Mouse (Mus musculus) heart, postnatal 25 days (tissue): ENCODE data around the gene Sntb2. TPM values are rescaled to one million over a fixed set of nuclear protein-coding genes. Genes with fewer than 3 reads are reported as not detected.
"Not testable (repeated sequence)": the region's sequence is repeated elsewhere in the genome, so short reads cannot be mapped to it uniquely, and the experiment has no call there.

Source experiments
- DNase-seq: peaks from one replicate; pipeline ENCODE4 v3.0.0; 2022; ENCODE audit warnings: low spot score
- intact Hi-C: fragments of 180-260 bp; cut with DNase I; formaldehyde crosslinking; loops from one replicate; pipeline ENCODE4 v1.15.1; 2025
- total RNA-seq, 2 experiments: library from RNA; stranded (reverse); gene quantifications; 2 replicates each; pipeline ENCODE4 v1.2.3; 2021

The Sntb2 gene
- total RNA-seq, 2 experiments from 2014 or later: 12.9 to 13.0 TPM

- DNase-seq: no peak
- intact Hi-C loops: no loop called here
These were observed 26.8 kb downstream of the Sntb2 start for GRCm38 (mm10) chr8:106962322-106962721.

- DNase-seq: no peak
- intact Hi-C loops: no loop called here
These were observed 27.8 kb downstream of the Sntb2 start for GRCm38 (mm10) chr8:106963365-106963764.

GRCm38 (mm10) chr8:106964573-106964972 is 29.0 kb downstream of the Sntb2 start:
- intact Hi-C loops: no loop called here
- no peak for DNase-seq

GRCm38 (mm10) chr8:106969964-106970363 is 34.4 kb downstream of the Sntb2 start:
- intact Hi-C loops: loop anchor here (5.0 kb wide), 1 partner anchor 33 kb away; the partner anchor contains the start of gene Sntb2
- no peak for DNase-seq

GRCm38 (mm10) chr8:106971916-106972315 is 36.4 kb downstream of the Sntb2 start:
- DNase-seq: peak; percentile 12
- intact Hi-C loops: loop anchor here (5.0 kb wide), 1 partner anchor 35 kb away; the partner anchor contains the start of gene Sntb2

GRCm38 (mm10) chr8:106972538-106973264 is 37.2 kb downstream of the Sntb2 start:
- DNase-seq: no peak
- intact Hi-C loops: loop anchor here (5.0 kb wide), 1 partner anchor 35 kb away; the partner anchor contains the start of gene Sntb2

GRCm38 (mm10) chr8:106973526-106973925 is 38.0 kb downstream of the Sntb2 start:
- intact Hi-C loops: loop anchor here (5.0 kb wide), 1 partner anchor 36 kb away; the partner anchor contains the start of gene Sntb2
- not testable (repeated sequence) for DNase-seq

- DNase-seq: no peak
- intact Hi-C loops: loop anchor here (5.0 kb wide), 1 partner anchor 37 kb away; the partner anchor contains the start of gene Sntb2
These were observed 39.2 kb downstream of the Sntb2 start for GRCm38 (mm10) chr8:106974754-106975153.

GRCm38 (mm10) chr8:106975764-106976163 is 40.2 kb downstream of the Sntb2 start:
- intact Hi-C loops: no loop called here
- DNase-seq: no peak

GRCm38 (mm10) chr8:106976436-106976835 is 40.9 kb downstream of the Sntb2 start:
- no peak for DNase-seq
- intact Hi-C loops: no loop called here

- intact Hi-C loops: no loop called here
- DNase-seq: no peak
These were observed 43.3 kb downstream of the Sntb2 start for GRCm38 (mm10) chr8:106978755-106979251.

- no peak for DNase-seq
- intact Hi-C loops: no loop called here
These were observed 49.9 kb downstream of the Sntb2 start for GRCm38 (mm10) chr8:106985404-106985821.

- intact Hi-C loops: no loop called here
- no peak for DNase-seq
These were observed 50.4 kb downstream of the Sntb2 start for GRCm38 (mm10) chr8:106985951-106986350.

GRCm38 (mm10) chr8:106987557-106987956 is 52.0 kb downstream of the Sntb2 start:
- intact Hi-C loops: no loop called here

GRCm38 (mm10) chr8:106991393-106991792 is 55.8 kb downstream of the Sntb2 start:
- DNase-seq: no peak
- intact Hi-C loops: no loop called here

More at GRCm38 (mm10) chr8:106987557-106987956, 52.0 kb downstream of the Sntb2 start:
- DNase-seq: no peak

- intact Hi-C loops, DNase-seq: not testable (repeated sequence)
These were observed 60.8 kb downstream of the Sntb2 start for GRCm38 (mm10) chr8:106996339-106996738.

- DNase-seq: no peak
- intact Hi-C loops: no loop called here
These were observed 61.9 kb downstream of the Sntb2 start for GRCm38 (mm10) chr8:106997416-106997815.

GRCm38 (mm10) chr8:106999068-106999467 is 63.5 kb downstream of the Sntb2 start:
- intact Hi-C loops: no loop called here
- DNase-seq: peak; percentile 50

- DNase-seq: peak; percentile 63
- intact Hi-C loops: loop anchor here (1.0 to 5.0 kb wide), 3 partner anchors 75 to 318 kb away; no protein-coding TSS in a partner anchor
These were observed 67.0 kb downstream of the Sntb2 start for GRCm38 (mm10) chr8:107002532-107002931.

GRCm38 (mm10) chr8:107007795-107008194 is 72.2 kb downstream of the Sntb2 start:
- intact Hi-C loops: no loop called here
- no peak for DNase-seq

- intact Hi-C loops: no loop called here
- no peak for DNase-seq
These were observed 77.1 kb downstream of the Sntb2 start for GRCm38 (mm10) chr8:107012666-107013065.
